Mouse (Mus musculus) C2C12 (cell line): ENCODE measurements around the gene Lrp6. TPM values are rescaled to one million over a fixed set of nuclear protein-coding genes. Genes with fewer than 3 reads are reported as not detected.

Experiments used
- H3K27me3 ChIP-seq: one replicate; pipeline ENCODE4 v1.6.1; 2011; ENCODE audit not compliant: control insufficient read depth, insufficient read depth, insufficient read length
- H3K36me3 ChIP-seq: one replicate; pipeline ENCODE4 v1.6.1; 2011; ENCODE audit not compliant: control insufficient read depth, insufficient read depth
- H3K4me3 ChIP-seq: one replicate; pipeline ENCODE4 v1.5.1; 2011; ENCODE audit warnings: mild to moderate bottlenecking, control low read depth; ENCODE audit not compliant: poor library complexity, insufficient read depth, severe bottlenecking
- H3K79me2 ChIP-seq: one replicate; pipeline ENCODE4 v1.6.1; 2011; ENCODE audit not compliant: control insufficient read depth, insufficient read depth
- H3K79me3 ChIP-seq: one replicate; pipeline ENCODE4 v1.6.1; 2011; ENCODE audit warnings: low read depth, control low read depth
- H3ac ChIP-seq: one replicate; pipeline ENCODE3; 2011; ENCODE audit warnings: low read depth; ENCODE audit not compliant: control insufficient read depth, insufficient read length
- CEBPB ChIP-seq: IDR thresholded peaks from one replicate; pipeline ENCODE4 v1.6.1; 2011; ENCODE audit warnings: low read depth, mild to moderate bottlenecking, control low read depth, moderate library complexity
- CTCF ChIP-seq: IDR thresholded peaks from one replicate; pipeline ENCODE4 v1.5.1; 2011; ENCODE audit not compliant: control insufficient read depth, insufficient read depth, insufficient read length
- FOSL1 ChIP-seq: IDR thresholded peaks from one replicate; pipeline ENCODE4 v1.8.0; 2011; ENCODE audit warnings: mild to moderate bottlenecking, low read length; ENCODE audit not compliant: poor library complexity, insufficient read depth, severe bottlenecking
- MAX ChIP-seq: IDR thresholded peaks from one replicate; pipeline ENCODE4 v1.6.1; 2011; ENCODE audit warnings: mild to moderate bottlenecking, control low read depth
- MYOD1 ChIP-seq: IDR thresholded peaks from one replicate; pipeline ENCODE4 v1.6.1; 2011; ENCODE audit warnings: low read depth; ENCODE audit not compliant: control insufficient read depth, insufficient read length
- MYOG ChIP-seq: IDR thresholded peaks from one replicate; pipeline ENCODE4 v1.6.1; 2011; ENCODE audit not compliant: control insufficient read depth, insufficient read length; ENCODE audit errors: extremely low read depth
- USF1 ChIP-seq: IDR thresholded peaks from one replicate; pipeline ENCODE4 v1.6.1; 2011; ENCODE audit warnings: low read depth, mild to moderate bottlenecking, control low read depth, moderate library complexity
- polyA plus RNA-seq: library from polyadenylated mRNA; unstranded; fragments of >200 nt; fragmentation: generic; extraction: Trizol; gene quantifications from one replicate; pipeline ENCODE4 v1.2.1, GENCODE M21; 2012; ENCODE audit warnings: missing spikeins

Lrp6 gene
- polyA plus RNA-seq, 1 experiment: 5.9 TPM

DNA sequence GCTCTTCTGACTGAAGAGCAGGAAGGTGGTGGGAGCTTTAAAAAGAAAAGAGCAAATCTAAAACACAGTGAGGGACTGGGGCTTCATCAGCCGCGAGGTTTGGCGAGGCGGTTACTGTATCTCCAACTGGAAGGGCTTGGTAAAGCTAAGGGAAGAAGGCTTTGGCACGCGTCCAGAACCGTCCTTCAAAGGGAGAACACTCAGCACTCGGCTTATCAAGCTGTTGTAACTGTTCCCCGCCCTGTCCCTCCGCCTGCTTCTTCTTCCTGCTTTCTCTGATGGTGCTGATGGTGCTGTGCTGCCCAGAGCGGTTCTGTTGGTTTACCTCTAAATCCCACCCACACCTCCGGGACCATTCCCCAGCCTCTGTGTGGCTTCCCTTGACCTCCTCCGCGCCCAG lies 95.9 kb downstream of the Lrp6 start:
- no peak overlapping the region for H3ac ChIP-seq
- H3K79me2 ChIP-seq: no peaks in the 10 kb centered on the region
- no peaks in the 10 kb centered on the region for H3K27me3 ChIP-seq
- peaks cover 35% of the 10 kb centered on the region for H3K36me3 ChIP-seq
- no peaks in the 10 kb centered on the region for H3K79me3 ChIP-seq
- H3K4me3 ChIP-seq: no peak overlapping the region
- TF ChIP-seq MAX: no peak
- no peak for TF ChIP-seq CEBPB
- TF ChIP-seq CTCF: no peak
- no peak for TF ChIP-seq FOSL1
- no peak for TF ChIP-seq MYOD1

GRCm38 (mm10) chr6:134469297-134469696 lies 97.5 kb downstream of the Lrp6 start:
- Histone ChIP-seq H3K79me3 (no peaks in the 10 kb centered on the region), H3K36me3 (peaks cover 48% of the 10 kb centered on the region)

GRCm38 (mm10) chr6:134466671-134467229 lies 100.0 kb downstream of the Lrp6 start:
- Histone ChIP-seq H3K79me2 (no peaks in the 10 kb centered on the region), H3ac (no peak overlapping the region), H3K4me3 (no peak overlapping the region), H3K79me3 (no peaks in the 10 kb centered on the region), H3K36me3 (peaks cover 63% of the 10 kb centered on the region), H3K27me3 (no peaks in the 10 kb centered on the region)
- no peak for TF ChIP-seq CTCF
- TF ChIP-seq FOSL1: no peak
- no peak for TF ChIP-seq MYOG
- TF ChIP-seq MAX: no peak
- TF ChIP-seq MYOD1: no peak
- no peak for TF ChIP-seq USF1
- no peak for TF ChIP-seq CEBPB

More at GRCm38 (mm10) chr6:134469297-134469696, 97.5 kb downstream of the Lrp6 start:
- Histone ChIP-seq H3K4me3 (no peak overlapping the region), H3ac (no peak overlapping the region), H3K79me2 (no peaks in the 10 kb centered on the region), H3K27me3 (no peaks in the 10 kb centered on the region)
- TF ChIP-seq MYOG (no peak), MYOD1 (no peak)

DNA sequence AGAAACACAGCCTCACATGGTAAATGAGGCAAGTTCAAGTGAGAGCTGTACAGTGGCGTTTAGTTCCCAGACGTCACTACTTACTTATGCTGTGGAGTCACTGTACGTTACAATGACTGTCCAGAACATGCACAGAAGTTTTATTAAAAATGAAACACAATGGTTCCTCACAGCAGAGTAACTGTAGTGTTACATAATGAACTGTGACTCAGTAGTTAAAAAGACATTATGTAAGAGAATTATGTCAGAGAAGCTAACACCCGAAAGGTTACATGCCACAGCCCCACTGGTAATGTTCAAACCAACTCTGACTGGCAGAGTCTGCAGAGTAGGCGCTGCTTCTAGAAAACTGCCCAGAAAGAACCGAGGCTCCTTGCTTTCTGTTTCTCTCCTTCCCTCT lies 105.6 kb downstream of the Lrp6 start:
- TF ChIP-seq MAX: no peak
- no peak for TF ChIP-seq FOSL1
- TF ChIP-seq USF1: no peak
- no peak for TF ChIP-seq MYOG
- TF ChIP-seq CTCF: no peak
- TF ChIP-seq CEBPB: no peak
- TF ChIP-seq MYOD1: no peak
- Histone ChIP-seq H3K36me3 (peaks cover 56% of the 10 kb centered on the region), H3K79me2 (no peaks in the 10 kb centered on the region), H3K79me3 (no peaks in the 10 kb centered on the region), H3K4me3 (no peak overlapping the region), H3ac (no peak overlapping the region), H3K27me3 (no peaks in the 10 kb centered on the region)

DNA sequence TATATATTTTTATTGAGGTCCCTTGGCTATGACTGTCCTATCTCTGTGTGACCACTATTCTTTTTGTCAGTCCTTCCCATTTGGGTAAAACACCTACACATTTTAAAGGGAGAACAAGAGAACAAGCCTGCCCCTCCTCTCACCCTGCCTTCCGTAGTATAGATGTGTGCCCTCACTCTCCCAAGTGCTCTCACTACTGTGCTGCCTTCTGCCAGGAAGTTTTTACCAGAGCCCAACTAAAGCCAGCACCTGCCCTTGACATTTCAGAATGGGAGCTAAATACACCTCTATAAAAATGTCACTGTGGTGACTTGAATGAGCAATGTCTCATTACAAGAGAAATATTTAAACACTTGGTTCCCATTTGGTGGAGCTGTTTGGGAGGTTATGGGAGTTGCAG lies 108.4 kb downstream of the Lrp6 start:
- H3K36me3 ChIP-seq: peaks cover 36% of the 10 kb centered on the region

GRCm38 (mm10) chr6:134454093-134454492 lies 112.7 kb downstream of the Lrp6 start:
- TF ChIP-seq CEBPB (no peak), MYOG (no peak), FOSL1 (no peak), MAX (no peak), USF1 (no peak), MYOD1 (no peak), CTCF (no peak)
- no peaks in the 10 kb centered on the region for H3K79me2 ChIP-seq
- no peaks in the 10 kb centered on the region for H3K79me3 ChIP-seq
- H3K4me3 ChIP-seq: no peak overlapping the region
- H3K36me3 ChIP-seq: peaks cover 39% of the 10 kb centered on the region
- H3K27me3 ChIP-seq: no peaks in the 10 kb centered on the region
- H3ac ChIP-seq: no peak overlapping the region

More for the DNA sequence above, 108.4 kb downstream of the Lrp6 start:
- TF ChIP-seq CTCF: no peak
- no peak for TF ChIP-seq USF1
- no peak for TF ChIP-seq CEBPB
- TF ChIP-seq MAX: no peak
- TF ChIP-seq FOSL1: no peak
- no peak for TF ChIP-seq MYOD1
- no peak for TF ChIP-seq MYOG
- Histone ChIP-seq H3K4me3 (no peak overlapping the region), H3ac (no peak overlapping the region), H3K79me3 (no peaks in the 10 kb centered on the region), H3K27me3 (no peaks in the 10 kb centered on the region), H3K79me2 (no peaks in the 10 kb centered on the region)
